Mouse (Mus musculus): ENCODE measurements at regions not wholly inside any gene's neighbourhood (a gene's known extent, or its start where the extent isn't known, plus 50 kb on each side); places are given as distances from the start of the nearest gene placed in this dataset.

GRCm38 (mm10) chr11:42942284-42942683 lies 93.3 kb upstream of the Gm9972 start:
- no peak for DNase-seq
- intact Hi-C loops (cut with DNase I) = no loop called here

- intact Hi-C loops (cut with DNase I) = no loop called here
- DNase-seq = no peak
These were observed 91.0 kb upstream of the Gm9972 start for GRCm38 (mm10) chr11:42944573-42944972.

GRCm38 (mm10) chr11:42949823-42950222 lies 85.7 kb upstream of the Gm9972 start:
- no peak for DNase-seq
- intact Hi-C loops (cut with DNase I) = no loop called here

DNA sequence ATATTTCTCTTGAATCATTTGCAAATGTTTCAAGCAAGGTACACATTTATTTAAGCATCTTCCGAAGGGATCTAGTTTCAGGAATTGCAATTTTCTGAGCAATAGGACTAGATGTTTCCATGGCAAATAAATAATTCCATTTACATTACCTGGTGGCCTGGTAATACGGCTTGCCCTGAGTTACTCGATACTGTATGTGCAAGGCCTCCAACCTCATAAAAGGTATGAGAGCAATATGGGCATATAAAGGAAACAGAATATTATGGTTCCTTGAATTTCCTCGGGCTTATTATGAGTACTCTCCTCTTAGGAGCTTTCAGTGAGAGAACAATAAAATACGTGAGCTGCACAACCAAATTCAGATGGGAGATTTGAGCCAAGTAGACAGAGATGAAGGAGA lies 81.4 kb upstream of the Gm9972 start:
- intact Hi-C loops (cut with DNase I) = no loop called here
- no peak for DNase-seq

- no peak for DNase-seq
- intact Hi-C loops (cut with DNase I) = no loop called here
These were observed 69.8 kb upstream of the Gm9972 start for GRCm38 (mm10) chr11:42965732-42966131.

DNA sequence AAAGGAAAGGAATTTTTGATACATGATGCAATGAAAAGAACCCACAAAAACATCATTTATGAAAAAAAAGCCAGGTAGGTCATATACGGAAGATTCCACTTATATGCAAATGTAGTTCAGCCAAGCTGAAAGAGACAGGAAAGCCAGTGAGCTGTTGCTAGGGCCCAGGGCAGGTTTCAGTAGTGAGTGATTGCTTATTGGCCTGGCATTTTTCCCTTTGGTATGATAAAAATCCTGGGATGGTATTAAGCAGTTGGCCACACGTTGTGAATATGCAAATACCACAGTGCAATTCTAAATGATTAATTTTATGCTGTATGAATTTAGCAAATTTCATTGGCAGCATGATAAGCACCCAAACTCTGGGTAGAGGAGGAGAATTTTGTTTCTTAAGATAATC lies 57.3 kb upstream of the Gm9972 start:
- intact Hi-C loops (cut with DNase I) = no loop called here
- DNase-seq = no peak
